Mouse (Mus musculus) gastrocnemius, adult 8-10 months (tissue): ENCODE measurements at regions not wholly inside any gene's neighbourhood (a gene's known extent, or its start where the extent isn't known, plus 50 kb on each side); places are given as distances from the start of the nearest gene placed in this dataset.
"Not testable (repeated sequence)": the region's sequence is repeated elsewhere in the genome, so short reads cannot be mapped to it uniquely, and the experiment has no call there.

Source experiments
- DNase-seq, 2 experiments: peaks; one replicate each; pipeline ENCODE4 v3.0.0; 2022; ENCODE audit warnings: low spot score in 2 of 2

DNA sequence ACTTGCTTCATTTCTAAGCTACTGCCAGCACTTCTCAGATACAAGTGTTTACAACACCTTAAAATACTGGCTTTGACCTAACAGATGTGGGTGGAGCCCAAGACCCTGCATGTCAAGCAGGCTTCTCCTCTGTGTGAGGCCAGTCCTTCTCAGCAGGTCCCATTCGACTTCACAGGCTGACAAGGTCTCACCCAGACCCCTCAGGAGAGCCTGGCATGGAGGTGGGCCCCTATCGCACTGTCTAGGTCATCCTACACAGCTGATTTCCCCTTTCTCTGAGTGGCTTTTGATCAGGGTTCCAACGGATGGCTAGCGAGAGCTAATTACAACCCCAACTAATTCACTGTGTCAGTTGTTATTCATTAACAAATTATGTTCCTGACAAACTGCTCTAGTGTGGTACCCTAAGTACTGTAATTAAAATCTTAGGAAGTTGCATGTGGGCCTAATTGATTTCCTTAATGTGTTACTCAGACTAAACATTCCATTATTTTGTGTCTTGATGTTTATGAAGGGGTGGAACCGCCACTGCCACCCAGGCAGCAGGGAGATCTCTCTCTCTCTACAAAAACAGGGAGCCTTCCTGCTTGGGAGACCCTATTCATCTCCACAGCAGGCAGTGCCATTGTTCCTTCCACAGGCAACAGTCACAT, 73.4 kb upstream of the Rad23b start:
- no peak for DNase-seq

DNA sequence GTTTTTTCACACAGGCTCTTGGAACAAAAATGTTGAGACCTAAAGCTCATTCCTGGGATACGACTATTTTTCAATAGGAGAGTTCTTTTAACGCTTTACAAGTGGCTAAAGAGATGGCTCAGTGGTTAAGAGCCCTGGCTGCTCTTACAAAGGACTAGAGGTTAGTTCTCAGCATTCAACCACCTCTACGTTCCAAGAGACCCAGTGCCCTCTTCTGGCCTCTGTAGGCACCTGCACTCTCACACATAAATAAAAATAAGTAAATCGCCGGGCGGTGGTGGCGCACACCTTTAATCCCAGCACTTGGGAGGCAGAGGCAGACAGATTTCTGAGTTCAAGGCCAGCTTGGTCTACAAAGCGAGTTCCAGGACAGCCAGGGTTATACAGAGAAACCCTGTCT, 70.5 kb upstream of the Rad23b start:
- DNase-seq: not testable (repeated sequence)

DNA sequence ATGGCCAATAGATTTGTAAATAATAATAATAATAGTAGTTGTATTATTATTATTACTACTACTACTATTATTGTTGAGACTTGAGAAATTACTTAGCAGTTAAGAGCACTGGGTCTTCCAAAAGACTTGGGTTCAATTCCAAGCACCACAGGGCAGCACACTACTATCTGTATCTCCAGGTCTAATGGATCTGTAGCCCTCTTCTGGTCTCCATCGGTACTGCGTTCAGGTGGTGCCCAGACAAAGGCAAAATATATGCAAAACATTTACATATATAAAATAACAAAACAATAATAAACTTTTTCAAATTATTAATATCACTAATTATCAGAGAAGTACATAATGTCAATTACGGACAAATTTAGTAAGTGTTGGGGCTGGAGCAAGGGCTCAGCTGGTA, 69.1 kb upstream of the Rad23b start:
- DNase-seq: no peak

DNA sequence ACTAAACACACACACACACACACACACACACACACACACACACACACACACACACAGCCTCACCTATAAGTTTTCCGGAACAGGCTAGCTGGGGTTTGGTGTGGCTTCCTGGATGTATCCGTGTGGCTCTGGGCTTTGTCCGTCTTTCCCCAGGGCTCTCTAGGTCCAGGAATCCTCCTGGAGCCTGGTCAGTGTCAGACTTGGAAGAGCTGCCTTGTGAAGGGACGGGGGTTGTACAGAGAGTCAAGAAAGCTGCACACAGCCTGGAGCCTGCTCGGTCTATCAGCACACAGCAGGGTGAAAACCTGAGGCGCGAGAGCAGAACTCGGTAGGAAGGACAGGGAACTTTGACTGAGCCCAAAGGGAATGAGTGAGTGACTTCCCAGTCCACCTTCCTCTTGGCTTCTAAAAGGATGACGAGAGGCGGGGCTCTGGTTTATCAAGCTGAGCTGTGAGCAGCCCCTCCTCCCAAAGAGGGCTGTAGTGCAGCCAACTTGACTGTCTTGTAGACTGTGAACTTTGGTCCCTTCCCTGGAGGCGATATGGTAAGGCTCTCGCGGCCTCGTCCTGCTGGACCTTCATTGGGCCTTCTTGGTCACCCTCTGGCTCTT, 68.3 kb upstream of the Rad23b start:
- DNase-seq: no peak

- no peak for DNase-seq
These were observed 67.4 kb upstream of the Rad23b start for GRCm38 (mm10) chr4:55282474-55282873.

GRCm38 (mm10) chr4:55284722-55285225, 65.1 kb upstream of the Rad23b start:
- no peak for DNase-seq

- DNase-seq: no peak
These were observed 64.2 kb upstream of the Rad23b start for GRCm38 (mm10) chr4:55285641-55286040.

GRCm38 (mm10) chr4:55288456-55288855, 61.4 kb upstream of the Rad23b start:
- DNase-seq: no peak

DNA sequence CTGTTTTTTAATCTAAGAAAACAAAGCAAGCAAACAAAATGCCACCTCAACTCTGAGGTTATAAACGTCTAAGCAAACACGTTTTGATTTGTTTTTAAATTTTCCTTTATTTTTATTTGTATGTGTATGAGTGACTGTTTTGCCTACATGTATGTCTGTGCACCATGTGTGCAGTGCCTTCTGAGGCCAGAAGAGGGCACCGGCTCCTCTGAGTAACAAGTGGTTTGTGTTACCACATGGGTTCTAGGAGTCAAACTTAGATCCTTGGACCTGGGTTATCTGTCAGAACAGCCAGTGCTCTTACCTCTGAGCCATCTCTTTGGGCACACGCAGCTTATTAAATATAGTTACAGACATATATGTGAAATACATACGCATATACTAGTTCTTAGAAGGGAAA, 57.6 kb upstream of the Rad23b start:
- DNase-seq: no peak

- no peak for DNase-seq
These were observed 57.1 kb upstream of the Rad23b start for GRCm38 (mm10) chr4:55292701-55293100.

GRCm38 (mm10) chr4:55293347-55294079, 56.3 kb upstream of the Rad23b start:
- no peak for DNase-seq

GRCm38 (mm10) chr4:55294255-55294687, 55.6 kb upstream of the Rad23b start:
- DNase-seq: no peak

- DNase-seq: no peak
These were observed 52.0 kb upstream of the Rad23b start for GRCm38 (mm10) chr4:55297841-55298240.
